Mouse (Mus musculus) liver, embryonic 16.5 days (tissue): Measurements from ENCODE around the gene Defb11. TPM values are rescaled to one million over a fixed set of nuclear protein-coding genes. Genes with fewer than 3 reads are reported as not detected.
"Not testable (repeated sequence)": the region's sequence is repeated elsewhere in the genome, so short reads cannot be mapped to it uniquely, and the experiment has no call there.

Experiments used
- ATAC-seq: fragments of 200-750 bp; cut with Nextera tagmentation; 2 replicates; pipeline ENCODE4 v1.8.0; 2017; ENCODE audit warnings: low read depth, mild to moderate bottlenecking, moderate number of reproducible peaks, moderate library complexity
- H3K27ac ChIP-seq: fragments of 300-500 bp; sonication (generic); 2 replicates; pipeline ENCODE4 v1.5.1; 2014; ENCODE audit warnings: mild to moderate bottlenecking, low read length
- H3K27me3 ChIP-seq: fragments of 300-500 bp; sonication (generic); 2 replicates; pipeline ENCODE4 v1.6.1; 2014; ENCODE audit warnings: low read depth, low read length, mixed read lengths; ENCODE audit not compliant: control insufficient read depth, insufficient read depth
- H3K36me3 ChIP-seq: fragments of 300-500 bp; sonication (generic); 2 replicates; pipeline ENCODE4 v1.6.1; 2014; ENCODE audit warnings: mild to moderate bottlenecking; ENCODE audit not compliant: control insufficient read depth, insufficient read depth
- H3K4me1 ChIP-seq: fragments of 300-500 bp; sonication (generic); 2 replicates; pipeline ENCODE4 v1.6.1; 2014; ENCODE audit warnings: low read depth, low read length, mixed read lengths; ENCODE audit not compliant: control insufficient read depth
- H3K4me2 ChIP-seq: fragments of 300-500 bp; sonication (generic); 2 replicates; pipeline ENCODE4 v1.6.1; 2014; ENCODE audit warnings: low read depth, low read length, mixed read lengths
- H3K4me3 ChIP-seq: fragments of 300-500 bp; sonication (generic); 2 replicates; pipeline ENCODE4 v1.5.1; 2014; ENCODE audit warnings: low read depth, mild to moderate bottlenecking, low read length
- H3K9ac ChIP-seq: fragments of 300-500 bp; sonication (generic); 2 replicates; pipeline ENCODE4 v1.6.1; 2014; ENCODE audit warnings: low read depth, low read length
- H3K9me3 ChIP-seq: fragments of 300-500 bp; sonication (generic); replicated peaks from 2 replicates; pipeline ENCODE4 v1.6.1; 2016; ENCODE audit warnings: low read length; ENCODE audit not compliant: control insufficient read depth
- WGBS: fragments of 180-500 bp; shearing (Covaris S2); extraction: QIAGEN DNeasy Blood & Tissue Kit; methylation state at CpG from one replicate; pipeline ENCODE4 v1.1.7; 2014; ENCODE audit not compliant: insufficient replicate concordance; 5-methylcytosine and 5-hydroxymethylcytosine counted together
- polyA plus RNA-seq: library from polyadenylated mRNA; unstranded; fragments of >200 nt; fragmentation: Nextera tagmentation; extraction: Ambion mirVana; gene quantifications from 2 replicates; pipeline ENCODE4 v1.2.1, GENCODE M21; 2015

Gene Defb11
- polyA plus RNA-seq: not detected in 2 replicates

- H3K9me3 ChIP-seq, H3K27ac ChIP-seq, H3K4me2 ChIP-seq, H3K27me3 ChIP-seq, H3K9ac ChIP-seq, H3K36me3 ChIP-seq, H3K4me1 ChIP-seq, H3K4me3 ChIP-seq, ATAC-seq: not testable (repeated sequence)
These were observed at the start of gene Defb11 for GRCm38 (mm10) chr8:21906290-21906689. Defb11 (minus strand) TSS chr8:21906412.

- H3K36me3 ChIP-seq: no peaks in the 10 kb centered on the region
- H3K4me2 ChIP-seq: no peak overlapping the region
- H3K9ac ChIP-seq: no peak overlapping the region
- H3K9me3 ChIP-seq: no peaks in the 10 kb centered on the region
- no peak for ATAC-seq
- no peak overlapping the region for H3K4me3 ChIP-seq
- H3K27ac ChIP-seq: no peak overlapping the region
- no peaks in the 10 kb centered on the region for H3K4me1 ChIP-seq
- no peaks in the 10 kb centered on the region for H3K27me3 ChIP-seq
- WGBS: 3% methylated on average over 9 of the region's 9 CpGs
These were observed 49.1 kb upstream of the Defb11 start for GRCm38 (mm10) chr8:21955321-21955720.

- H3K9me3 ChIP-seq: no peaks in the 10 kb centered on the region
- no peaks in the 10 kb centered on the region for H3K27me3 ChIP-seq
- WGBS: 60% methylated on average over 9 of the region's 9 CpGs
- no peak overlapping the region for H3K9ac ChIP-seq
- no peaks in the 10 kb centered on the region for H3K36me3 ChIP-seq
- H3K4me3 ChIP-seq: no peak overlapping the region
- no peaks in the 10 kb centered on the region for H3K4me1 ChIP-seq
- H3K4me2 ChIP-seq: no peak overlapping the region
- H3K27ac ChIP-seq: no peak overlapping the region
- ATAC-seq: no peak
These were observed 41.3 kb upstream of the Defb11 start for GRCm38 (mm10) chr8:21947311-21948017.

- Histone ChIP-seq H3K9me3 (no peaks in the 10 kb centered on the region), H3K36me3 (no peaks in the 10 kb centered on the region), H3K9ac (no peak within 1 kb of the TSS), H3K27me3 (no peaks in the 10 kb centered on the region), H3K4me2 (no peak within 1 kb of the TSS), H3K4me3 (no peak within 1 kb of the TSS), H3K4me1 (no peaks in the 10 kb centered on the region), H3K27ac (no peak within 1 kb of the TSS)
- no peak for ATAC-seq
- 61% methylated on average over 6 of the region's 6 CpGs for WGBS
These were observed 40.2 kb upstream of the Defb11 start, which contains the start of gene Defb13 for GRCm38 (mm10) chr8:21946462-21946861. Defb13 (plus strand) TSS chr8:21946762.

- H3K4me1 ChIP-seq, H3K36me3 ChIP-seq, H3K4me2 ChIP-seq, H3K9me3 ChIP-seq, H3K4me3 ChIP-seq, H3K27ac ChIP-seq, H3K27me3 ChIP-seq, ATAC-seq, H3K9ac ChIP-seq: not testable (repeated sequence)
- WGBS: 69% methylated on average over 4 of the region's 4 CpGs
These were observed 31.8 kb upstream of the Defb11 start, which contains the start of gene Defb35 for GRCm38 (mm10) chr8:21938052-21938451. Defb35 (plus strand) TSS chr8:21938352.

GRCm38 (mm10) chr8:21932610-21933009 lies 26.4 kb upstream of the Defb11 start, which contains the start of gene Defb15:
Defb15 (minus strand) TSS chr8:21932710.
- Histone ChIP-seq H3K27ac (no peak within 1 kb of the TSS), H3K4me1 (no peaks in the 10 kb centered on the region), H3K27me3 (no peaks in the 10 kb centered on the region), H3K9me3 (no peaks in the 10 kb centered on the region), H3K4me3 (no peak within 1 kb of the TSS), H3K9ac (no peak within 1 kb of the TSS), H3K4me2 (no peak within 1 kb of the TSS), H3K36me3 (no peaks in the 10 kb centered on the region)
- no peak for ATAC-seq
- WGBS: 74% methylated on average over 6 of the region's 6 CpGs

- not testable (repeated sequence) for H3K9me3 ChIP-seq, H3K27me3 ChIP-seq, ATAC-seq, H3K4me3 ChIP-seq, H3K27ac ChIP-seq, H3K36me3 ChIP-seq, H3K9ac ChIP-seq, H3K4me1 ChIP-seq, H3K4me2 ChIP-seq
- WGBS: 52% methylated on average over 3 of the region's 3 CpGs
These were observed 24.5 kb upstream of the Defb11 start for GRCm38 (mm10) chr8:21930754-21931153.

- H3K27me3 ChIP-seq: no peaks in the 10 kb centered on the region
- no peak overlapping the region for H3K4me2 ChIP-seq
- no peak overlapping the region for H3K4me3 ChIP-seq
- no peak for ATAC-seq
- H3K9me3 ChIP-seq: no peaks in the 10 kb centered on the region
- no peak overlapping the region for H3K27ac ChIP-seq
- H3K36me3 ChIP-seq: no peaks in the 10 kb centered on the region
- no peak overlapping the region for H3K9ac ChIP-seq
- no peaks in the 10 kb centered on the region for H3K4me1 ChIP-seq
- WGBS: 62% methylated on average over 3 of the region's 3 CpGs
These were observed 9.4 kb upstream of the Defb11 start for GRCm38 (mm10) chr8:21915625-21916024.

- Histone ChIP-seq H3K9ac (no peak overlapping the region), H3K4me3 (no peak overlapping the region), H3K4me1 (no peaks in the 10 kb centered on the region), H3K27ac (no peak overlapping the region), H3K27me3 (no peaks in the 10 kb centered on the region), H3K4me2 (no peak overlapping the region), H3K9me3 (no peaks in the 10 kb centered on the region), H3K36me3 (no peaks in the 10 kb centered on the region)
- no peak for ATAC-seq
- 27% methylated on average over 2 of the region's 2 CpGs for WGBS
These were observed 6.3 kb upstream of the Defb11 start for GRCm38 (mm10) chr8:21912554-21912953.
